Mouse (Mus musculus): ENCODE data around the gene Klhl33. TPM values are rescaled to one million over a fixed set of nuclear protein-coding genes. Genes with fewer than 3 reads are reported as not detected.

Gene Klhl33
- polyA plus RNA-seq, 1 experiment from 2014 or later, result 0.36 TPM

GRCm38 (mm10) chr14:50896747-50897373, 447 bp downstream of the Klhl33 start:
- peak; percentile 32; the same call in 1 of the 2 replicates for ATAC-seq (ENCODE audit: borderline replicate concordance, extremely low read depth, low FRiP score, low TSS enrichment)
- Histone ChIP-seq H3K4me3 (peak overlapping the region; percentile 36), H3K36me3 (no peaks in the 10 kb centered on the region), H3K9ac (peak overlapping the region; percentile 28), H3K4me2 (peak overlapping the region; percentile 70), H3K27ac (no peak overlapping the region), H3K4me1 (peaks cover 19% of the 10 kb centered on the region), H3K9me3 (no peaks in the 10 kb centered on the region), H3K27me3 (peaks cover 5% of the 10 kb centered on the region)
- WGBS, result 18% methylated on average over 23 of the region's 23 CpGs

DNA sequence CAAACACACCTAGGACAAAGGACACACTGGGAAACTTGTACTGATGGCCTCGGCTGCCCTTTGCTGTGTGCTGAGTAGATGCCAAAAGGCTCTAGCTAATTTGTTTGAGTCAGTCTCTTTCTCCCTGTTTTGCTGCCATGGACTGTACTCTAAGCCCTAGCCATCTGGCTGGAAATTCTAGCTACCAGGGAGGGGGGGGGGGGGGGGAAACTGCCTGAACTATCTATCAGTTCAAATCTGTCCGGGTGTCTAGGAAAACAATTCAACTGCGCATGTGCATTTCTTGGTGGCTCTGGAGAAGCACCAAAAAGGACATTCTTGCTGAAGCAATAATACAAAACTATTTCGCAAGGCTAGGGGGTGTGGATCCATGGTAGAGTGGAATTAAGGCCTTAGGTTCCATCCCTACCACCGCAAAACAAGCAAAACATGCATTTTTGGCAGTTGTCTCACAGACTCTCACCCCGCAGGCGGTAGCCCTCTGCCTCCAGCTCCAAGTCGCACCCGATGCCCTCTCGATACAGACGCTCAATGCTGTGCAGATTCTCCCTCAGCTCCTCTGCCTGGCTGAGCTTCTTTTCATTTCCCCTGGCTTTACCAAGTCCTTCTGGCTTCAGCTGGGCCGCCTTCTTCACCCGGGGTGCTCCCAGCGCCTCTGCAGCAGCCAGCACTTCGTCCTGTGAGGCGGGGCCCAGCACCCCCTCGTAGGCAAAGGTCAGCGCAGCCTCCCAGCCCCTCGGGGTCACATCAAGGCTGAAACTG, 1.1 kb downstream of the Klhl33 start:
- Histone ChIP-seq H3K4me3 (peak overlapping the region; percentile 36), H3K27ac (no peak overlapping the region)
- ATAC-seq (ENCODE audit: borderline replicate concordance, extremely low read depth, low FRiP score, low TSS enrichment), result peak; percentile 78

GRCm38 (mm10) chr14:50895407-50895806, 1.9 kb downstream of the Klhl33 start:
- Histone ChIP-seq H3K4me3 (no peak overlapping the region), H3K4me2 (no peak overlapping the region), H3K9me3 (no peaks in the 10 kb centered on the region), H3K36me3 (no peaks in the 10 kb centered on the region), H3K27ac (no peak overlapping the region), H3K4me1 (peaks cover 19% of the 10 kb centered on the region), H3K9ac (no peak overlapping the region), H3K27me3 (peaks cover 5% of the 10 kb centered on the region)
- ATAC-seq (ENCODE audit: borderline replicate concordance, extremely low read depth, low FRiP score, low TSS enrichment), result no peak

More for the DNA sequence above, 1.1 kb downstream of the Klhl33 start:
- Histone ChIP-seq H3K9ac (peak overlapping the region; percentile 28), H3K36me3 (no peaks in the 10 kb centered on the region), H3K4me1 (peaks cover 19% of the 10 kb centered on the region), H3K9me3 (no peaks in the 10 kb centered on the region), H3K27me3 (peaks cover 5% of the 10 kb centered on the region), H3K4me2 (peak overlapping the region; percentile 70)
- WGBS, result 12% methylated on average over 19 of the region's 19 CpGs

DNA sequence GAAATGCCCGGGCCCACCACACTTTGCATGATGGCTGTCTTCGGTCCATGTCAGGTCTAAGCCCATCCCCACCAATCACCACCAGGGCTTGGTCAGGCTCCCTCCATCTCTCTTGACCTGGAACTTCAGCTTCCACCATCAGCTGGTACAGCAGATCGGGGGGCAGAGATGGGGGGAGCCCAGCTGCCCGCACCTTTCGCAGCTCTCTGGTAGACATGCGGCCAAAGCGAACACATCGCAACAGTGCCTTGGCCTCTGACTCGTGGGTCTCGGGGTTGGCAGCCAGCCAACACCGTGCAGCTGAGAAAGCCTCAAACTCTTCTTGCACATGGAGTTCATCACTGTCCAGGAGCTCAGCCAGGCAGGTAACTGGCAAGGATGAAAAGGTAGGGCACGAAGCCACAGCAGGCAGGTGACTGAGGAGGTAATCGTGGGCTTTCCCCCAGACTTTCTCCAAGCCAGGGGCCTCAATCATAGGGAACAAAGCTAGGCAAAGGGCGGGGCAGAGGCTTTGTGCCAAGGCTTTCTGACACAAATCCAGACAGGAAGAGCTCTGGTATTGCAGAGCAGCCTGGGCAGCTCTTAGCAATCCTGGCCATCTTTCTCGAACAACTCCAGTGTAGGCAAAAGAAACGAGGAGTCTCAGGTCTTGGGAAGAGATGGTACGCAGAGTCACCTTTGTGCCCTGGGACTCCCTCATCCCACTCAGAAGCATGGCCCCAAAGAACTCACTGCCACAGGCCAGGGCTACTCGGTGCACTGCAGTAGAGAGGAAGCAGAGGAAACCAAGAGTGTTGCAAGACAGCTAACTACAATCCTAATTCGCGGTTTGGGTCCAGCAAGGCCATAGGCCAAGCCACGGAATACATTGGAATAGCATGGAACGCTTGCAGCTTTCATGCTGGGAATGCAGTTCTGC, 4.5 kb downstream of the Klhl33 start:
- Histone ChIP-seq H3K27ac (no peak overlapping the region), H3K4me2 (no peak overlapping the region), H3K9ac (no peak overlapping the region), H3K36me3 (no peaks in the 10 kb centered on the region), H3K4me3 (no peak overlapping the region), H3K9me3 (no peaks in the 10 kb centered on the region), H3K4me1 (peaks cover 19% of the 10 kb centered on the region), H3K27me3 (peaks cover 4% of the 10 kb centered on the region)
- 71% methylated on average over 22 of the region's 22 CpGs for WGBS
- no peak for ATAC-seq (ENCODE audit: borderline replicate concordance, extremely low read depth, low FRiP score, low TSS enrichment)

DNA sequence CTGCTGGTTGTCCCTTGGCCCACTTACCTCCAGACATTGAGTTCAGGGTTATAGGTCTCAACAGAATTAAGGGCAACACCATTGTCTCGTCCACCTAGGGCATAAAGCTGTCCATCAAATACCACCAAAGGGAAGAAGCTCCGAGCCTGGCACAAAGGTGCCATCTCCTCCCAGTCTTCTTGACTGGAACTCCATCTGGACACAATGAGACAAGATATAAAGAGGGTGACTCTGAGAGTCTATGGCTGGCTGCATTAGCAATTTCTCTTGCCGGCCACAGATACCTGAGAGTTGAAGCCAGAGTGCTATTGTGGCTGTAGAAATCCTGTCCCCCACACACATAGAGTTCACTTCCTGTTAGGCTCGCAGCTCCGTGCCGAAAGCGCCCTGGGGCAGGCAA, 5.2 kb downstream of the Klhl33 start:
- no peak for ATAC-seq (ENCODE audit: borderline replicate concordance, extremely low read depth, low FRiP score, low TSS enrichment)
- H3K4me2 ChIP-seq, result no peak overlapping the region

GRCm38 (mm10) chr14:50891621-50892020, 5.7 kb downstream of the Klhl33 start:
- no peak overlapping the region for H3K9ac ChIP-seq
- peaks cover 13% of the 10 kb centered on the region for H3K4me1 ChIP-seq
- no peak overlapping the region for H3K4me3 ChIP-seq
- no peak overlapping the region for H3K4me2 ChIP-seq
- ATAC-seq (ENCODE audit: borderline replicate concordance, extremely low read depth, low FRiP score, low TSS enrichment), result no peak
- no peaks in the 10 kb centered on the region for H3K9me3 ChIP-seq
- no peak overlapping the region for H3K27ac ChIP-seq
- no peaks in the 10 kb centered on the region for H3K36me3 ChIP-seq
- H3K27me3 ChIP-seq, result no peaks in the 10 kb centered on the region; the same call in 1 of the 2 replicates
- 91% methylated on average over 8 of the region's 8 CpGs for WGBS

More for the DNA sequence above, 5.2 kb downstream of the Klhl33 start:
- Histone ChIP-seq H3K9me3 (no peaks in the 10 kb centered on the region), H3K4me3 (no peak overlapping the region), H3K36me3 (no peaks in the 10 kb centered on the region), H3K9ac (no peak overlapping the region), H3K4me1 (peaks cover 17% of the 10 kb centered on the region), H3K27me3 (no peaks in the 10 kb centered on the region; the same call in 1 of the 2 replicates), H3K27ac (no peak overlapping the region)
- 81% methylated on average over 7 of the region's 7 CpGs for WGBS

DNA sequence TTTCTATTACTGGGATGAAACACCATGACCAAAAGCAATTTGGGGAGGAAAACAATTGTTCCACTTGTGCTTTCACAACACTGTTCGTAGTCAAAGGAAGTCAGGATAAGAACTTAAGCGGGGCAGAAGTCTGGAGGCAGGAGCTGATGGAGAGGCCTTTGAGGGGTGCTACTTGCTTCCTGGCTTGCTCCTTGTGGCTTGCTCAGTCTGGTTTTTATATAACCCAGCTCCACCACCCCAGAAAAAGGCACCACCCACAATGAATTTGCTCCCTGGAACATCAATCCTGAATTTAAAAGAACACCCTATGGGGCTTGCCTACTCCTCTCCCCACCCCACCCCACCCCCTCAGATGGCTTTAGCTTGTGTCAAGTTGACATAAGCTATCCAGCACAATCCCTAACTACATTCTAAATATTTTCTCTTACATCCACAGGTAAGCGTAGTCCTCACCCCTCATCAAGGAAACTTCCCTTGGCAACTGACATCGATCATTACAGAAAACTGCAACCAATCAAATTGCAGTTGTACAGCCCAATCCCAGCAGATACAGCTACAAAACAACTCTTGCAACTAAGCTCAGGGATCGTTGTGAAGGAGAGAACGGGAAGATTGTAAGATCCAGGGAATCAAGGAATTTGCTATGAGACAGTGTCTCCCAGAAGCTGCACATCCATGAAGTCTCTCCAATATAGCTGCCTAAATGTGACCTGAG, 20.9 kb downstream of the Klhl33 start:
- Histone ChIP-seq H3K36me3 (no peaks in the 10 kb centered on the region), H3K9me3 (no peaks in the 10 kb centered on the region), H3K4me3 (no peak overlapping the region), H3K4me1 (no peaks in the 10 kb centered on the region), H3K4me2 (no peak overlapping the region), H3K27me3 (no peaks in the 10 kb centered on the region), H3K27ac (no peak overlapping the region), H3K9ac (no peak overlapping the region)
- 78% methylated on average over 6 of the region's 6 CpGs for WGBS
- no peak for ATAC-seq (ENCODE audit: borderline replicate concordance, extremely low read depth, low FRiP score, low TSS enrichment)

DNA sequence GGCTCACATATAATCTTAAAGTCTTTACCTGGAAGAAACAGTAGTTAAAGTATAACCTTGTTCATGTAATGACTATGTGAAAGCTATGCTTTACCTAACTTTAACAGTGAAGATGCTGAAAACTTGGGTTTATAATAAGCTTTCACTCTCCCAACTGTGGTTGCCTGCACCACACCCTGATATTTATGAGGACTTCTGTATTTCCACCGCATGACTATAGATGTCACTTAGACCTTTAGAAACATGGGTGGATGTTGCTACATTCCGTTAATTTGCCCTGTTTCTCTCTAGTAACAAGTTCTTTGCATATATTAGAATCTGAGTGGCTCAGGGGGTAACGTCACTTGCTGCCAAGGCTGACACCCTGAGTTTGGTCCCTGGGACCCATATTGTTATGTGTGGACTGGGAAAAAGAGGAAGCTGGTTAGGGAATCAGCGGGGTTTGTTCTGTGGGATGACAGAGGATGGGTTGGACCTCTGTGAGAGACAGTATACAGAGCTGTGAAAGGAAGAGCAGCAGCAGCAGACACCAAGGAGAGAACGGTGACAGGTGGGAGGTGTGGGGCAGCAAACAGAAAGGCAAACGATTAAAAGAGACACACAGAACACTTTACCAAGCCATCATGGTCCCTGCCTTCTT, 21.6 kb downstream of the Klhl33 start:
- Histone ChIP-seq H3K4me3 (no peak overlapping the region), H3K36me3 (no peaks in the 10 kb centered on the region), H3K4me1 (peaks cover 2% of the 10 kb centered on the region; the same call in 1 of the 2 replicates), H3K9me3 (no peaks in the 10 kb centered on the region), H3K9ac (no peak overlapping the region), H3K4me2 (no peak overlapping the region), H3K27ac (no peak overlapping the region), H3K27me3 (no peaks in the 10 kb centered on the region)
- WGBS, result 74% methylated on average over 6 of the region's 6 CpGs
- ATAC-seq (ENCODE audit: borderline replicate concordance, extremely low read depth, low FRiP score, low TSS enrichment), result no peak

- H3K27ac ChIP-seq, result no peak overlapping the region
- no peak overlapping the region for H3K4me3 ChIP-seq
- peaks cover 5% of the 10 kb centered on the region; the same call in 1 of the 2 replicates for H3K4me1 ChIP-seq
- no peak overlapping the region for H3K4me2 ChIP-seq
- ATAC-seq (ENCODE audit: borderline replicate concordance, extremely low read depth, low FRiP score, low TSS enrichment), result no peak
- no peaks in the 10 kb centered on the region for H3K9me3 ChIP-seq
- H3K9ac ChIP-seq, result no peak overlapping the region
- H3K27me3 ChIP-seq, result no peaks in the 10 kb centered on the region
- no peaks in the 10 kb centered on the region for H3K36me3 ChIP-seq
- 82% methylated on average over 3 of the region's 3 CpGs for WGBS
Observed at GRCm38 (mm10) chr14:50875175-50875574, 22.1 kb downstream of the Klhl33 start.

GRCm38 (mm10) chr14:50871284-50871683, 26.0 kb downstream of the Klhl33 start:
- Histone ChIP-seq H3K36me3 (peaks cover 3% of the 10 kb centered on the region; the same call in 1 of the 2 replicates), H3K9ac (no peak overlapping the region), H3K4me2 (no peak overlapping the region), H3K27ac (no peak overlapping the region), H3K4me3 (no peak overlapping the region), H3K9me3 (no peaks in the 10 kb centered on the region), H3K27me3 (no peaks in the 10 kb centered on the region), H3K4me1 (peaks cover 8% of the 10 kb centered on the region; the same call in 1 of the 2 replicates)
- no peak for ATAC-seq (ENCODE audit: borderline replicate concordance, extremely low read depth, low FRiP score, low TSS enrichment)
- WGBS, result 74% methylated on average over 2 of the region's 2 CpGs

DNA sequence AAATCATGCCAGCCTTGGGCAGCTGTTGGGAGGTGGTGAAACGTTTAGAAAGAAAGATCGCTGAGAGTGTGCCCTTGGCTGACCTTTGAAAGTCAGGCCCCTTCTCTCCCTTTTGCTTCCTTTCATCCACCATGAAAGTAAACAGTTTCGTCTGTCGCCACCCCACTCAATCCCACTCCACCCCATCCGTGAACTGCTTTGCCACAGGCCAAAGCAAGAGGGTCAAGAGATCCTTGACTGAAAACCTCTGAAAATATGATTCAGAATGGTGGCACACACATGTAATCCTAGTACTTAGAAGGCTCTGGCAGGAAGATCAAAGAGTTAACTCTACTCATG, 26.5 kb downstream of the Klhl33 start:
- Histone ChIP-seq H3K9ac (peak overlapping the region; percentile 50; the same call in 1 of the 2 replicates), H3K27me3 (no peaks in the 10 kb centered on the region), H3K4me3 (peak overlapping the region; percentile 53), H3K4me2 (peak overlapping the region; percentile 67), H3K4me1 (peaks cover 8% of the 10 kb centered on the region; the same call in 1 of the 2 replicates), H3K36me3 (peaks cover 3% of the 10 kb centered on the region; the same call in 1 of the 2 replicates), H3K27ac (peak overlapping the region; percentile 68; the same call in 1 of the 2 replicates), H3K9me3 (no peaks in the 10 kb centered on the region)
- 8% methylated on average over 5 of the region's 5 CpGs for WGBS
- peak; percentile 43 for ATAC-seq (ENCODE audit: borderline replicate concordance, extremely low read depth, low FRiP score, low TSS enrichment)
